Mouse (Mus musculus) lung, adult 2 months (tissue): Measurements from ENCODE around the gene Rps16.

ENCODE experiments used
- CTCF ChIP-seq: fragments of 200-500 bp; IDR thresholded peaks from 2 replicates; pipeline ENCODE4 v1.5.1; 2011; ENCODE audit warnings: mild to moderate bottlenecking, low read length, control low read depth; ENCODE audit not compliant: insufficient read depth
- POLR2A ChIP-seq: fragments of 200-500 bp; IDR thresholded peaks from 2 replicates; pipeline ENCODE4 v1.6.1; 2011; ENCODE audit warnings: low read depth, mild to moderate bottlenecking, control low read depth, low read length, borderline replicate concordance; ENCODE audit errors: extremely low read depth

DNA sequence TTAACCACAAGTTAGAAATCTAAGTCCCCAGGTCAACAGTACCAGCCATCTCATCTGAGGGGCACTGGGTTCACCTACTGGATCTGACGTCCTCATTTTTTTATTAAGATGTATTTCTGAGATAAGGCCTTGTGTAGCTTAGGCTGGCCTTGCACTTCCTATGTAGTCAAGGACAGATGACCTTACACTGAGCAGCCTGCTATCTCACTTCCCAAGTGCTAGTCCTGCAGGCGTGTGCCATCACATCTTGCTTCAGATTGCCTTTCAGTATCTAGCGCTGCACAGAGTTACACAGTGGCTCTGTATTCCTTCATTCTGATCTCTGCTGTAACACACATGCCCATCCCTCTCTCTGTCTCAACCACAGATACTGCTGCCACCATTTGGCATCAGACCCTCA lies 32.4 kb upstream of the Rps16 start:
- TF ChIP-seq CTCF (no peak), POLR2A (no peak)
